Mouse (Mus musculus) urinary bladder, adult 18-20 months (tissue): ENCODE data around the gene Gse1.

ENCODE experiments used
- DNase-seq, 2 experiments: peaks; one replicate each; pipeline ENCODE4 v3.0.0; 2022; ENCODE audit warnings: low spot score in 2 of 2, mixed read lengths in 2 of 2

Gene Gse1

DNA sequence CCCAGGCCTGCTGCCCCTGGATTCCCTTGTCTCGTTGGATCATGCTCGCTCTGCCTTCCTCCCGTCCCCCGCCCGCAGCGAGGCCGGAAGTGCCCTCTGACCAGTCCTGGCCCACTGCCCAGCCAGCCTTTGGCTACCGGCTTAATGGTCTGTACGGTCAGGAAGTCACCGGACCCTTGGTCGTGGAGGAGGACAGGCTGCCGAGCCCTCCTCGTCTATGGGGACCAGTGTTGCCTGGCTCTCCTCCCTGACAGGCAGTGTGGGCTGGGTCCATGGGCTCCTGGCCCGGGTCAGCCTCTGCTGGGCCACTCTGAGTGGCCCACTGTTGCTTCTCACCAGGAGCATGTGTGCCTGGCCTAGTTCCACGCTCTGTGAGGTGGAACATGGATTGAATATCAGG, 266.6 kb downstream of the Gse1 start:
- DNase-seq: peak; percentile 73 to 74

DNA sequence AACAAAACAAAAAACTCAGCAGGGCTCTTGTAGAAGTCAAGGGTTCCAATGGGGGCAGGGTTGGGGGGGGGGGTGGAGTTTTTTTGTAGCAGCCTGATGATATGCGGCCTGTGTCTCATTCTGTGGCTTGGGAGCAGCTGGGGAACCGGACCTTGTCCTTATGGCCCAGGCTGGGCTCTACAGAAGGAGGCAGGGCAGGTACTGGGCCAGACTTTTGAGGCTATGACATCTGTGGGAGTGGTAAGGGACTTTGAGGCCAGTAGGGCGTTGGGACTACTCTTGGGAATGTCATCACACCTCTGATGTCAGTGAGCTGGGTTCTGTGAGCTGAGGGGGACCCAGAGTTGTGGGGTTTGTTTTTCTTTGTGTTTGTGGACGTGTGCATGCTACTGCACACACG, 267.2 kb downstream of the Gse1 start:
- DNase-seq: no peak

DNA sequence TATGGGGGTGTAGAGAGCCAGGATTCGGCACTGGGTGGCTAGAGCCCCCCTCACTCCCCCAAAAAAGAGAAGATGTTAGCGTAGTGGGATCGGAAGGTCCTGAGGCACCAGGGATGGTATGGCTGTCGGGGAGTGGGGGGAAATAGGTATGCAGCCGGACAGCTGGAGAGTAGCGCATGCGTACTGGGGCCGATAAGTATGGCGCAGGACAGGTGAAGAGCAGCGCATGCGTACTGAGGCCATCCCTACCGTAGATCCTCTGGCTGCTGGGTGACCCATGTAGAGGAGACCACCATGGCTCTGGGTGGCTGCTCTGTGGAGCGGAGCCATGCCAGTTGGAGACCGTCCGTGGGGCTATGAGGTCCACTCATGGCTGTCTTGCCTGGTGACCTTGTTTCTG, 268.2 kb downstream of the Gse1 start:
- no peak for DNase-seq

DNA sequence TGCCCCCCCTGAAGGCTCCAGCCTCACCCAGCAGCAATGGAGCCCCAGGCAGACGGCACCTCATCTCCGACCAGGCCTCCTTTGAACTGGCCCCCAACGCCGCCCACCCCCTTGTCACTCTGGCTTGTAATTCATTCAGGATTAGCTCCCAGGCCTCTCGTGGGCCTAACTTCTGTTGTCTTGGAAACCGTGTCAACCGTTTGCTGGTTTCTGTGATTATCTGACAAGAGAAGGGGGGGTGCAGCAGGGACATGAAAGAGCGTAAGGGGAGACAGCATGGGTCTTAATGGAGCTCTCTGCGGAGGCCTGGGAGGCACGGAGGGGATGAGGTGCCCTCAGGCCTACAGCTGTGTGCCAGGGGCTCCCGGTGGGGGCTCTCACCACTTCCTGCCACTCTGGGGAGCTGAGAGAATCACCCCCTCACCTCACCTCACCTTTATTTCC, 269.3 kb downstream of the Gse1 start:
- no peak for DNase-seq

DNA sequence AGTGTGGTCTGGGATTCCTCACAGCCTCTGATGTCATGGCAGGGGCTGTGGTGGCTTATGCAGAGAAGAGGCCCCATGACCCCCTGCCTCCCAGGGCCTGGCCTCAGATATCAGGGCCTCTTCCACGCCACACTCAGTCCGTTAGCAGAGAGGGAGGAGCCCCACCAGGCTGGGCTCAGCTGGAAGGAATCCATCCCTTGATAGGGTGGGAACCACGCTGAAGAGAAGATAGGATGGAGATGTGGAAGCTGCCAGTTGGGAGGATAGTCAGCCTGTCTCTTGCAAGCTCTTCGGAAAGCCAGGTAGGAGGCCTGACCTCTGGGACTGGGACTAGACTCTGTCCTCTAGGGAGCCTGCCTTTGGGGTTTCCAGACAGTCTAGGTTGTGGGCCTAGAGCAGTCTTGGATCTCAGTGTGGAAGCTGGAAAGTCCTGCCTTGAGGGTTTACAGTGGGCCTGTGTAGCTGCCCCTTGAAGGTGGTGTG, 270.1 kb downstream of the Gse1 start:
- DNase-seq: no peak

- DNase-seq: peak; percentile 85 to 90
These were observed 270.8 kb downstream of the Gse1 start for GRCm38 (mm10) chr8:120498926-120499605.

DNA sequence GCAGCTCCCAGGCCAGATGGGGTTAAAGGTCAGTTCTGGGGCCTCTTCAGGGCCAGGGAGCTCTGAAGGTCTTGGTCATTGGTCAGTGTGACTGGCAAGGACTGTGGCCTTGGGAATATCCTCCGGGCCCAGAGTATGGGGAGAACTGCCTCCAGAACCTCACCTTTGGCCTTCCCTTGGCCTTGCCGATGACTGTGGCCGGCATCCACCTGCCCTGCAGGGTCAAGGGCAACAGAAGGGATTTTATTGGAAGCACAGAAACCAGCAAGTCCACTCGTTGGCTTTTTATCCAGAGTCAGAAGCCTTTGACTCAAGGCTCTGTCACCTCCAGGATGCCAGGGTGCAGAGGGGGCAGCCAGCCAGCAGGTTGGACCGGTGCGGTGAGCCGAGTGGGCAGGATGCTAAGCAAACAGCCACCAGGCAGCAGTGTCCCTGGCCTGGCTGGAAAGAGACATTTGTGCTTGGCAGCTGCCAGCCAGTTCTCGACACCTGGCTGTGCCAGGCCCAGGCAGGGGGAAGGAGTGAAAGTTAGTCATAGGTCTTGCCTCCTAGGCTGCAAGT, 272.5 kb downstream of the Gse1 start:
- DNase-seq: peak in 1 of 2 experiments; percentile 86

DNA sequence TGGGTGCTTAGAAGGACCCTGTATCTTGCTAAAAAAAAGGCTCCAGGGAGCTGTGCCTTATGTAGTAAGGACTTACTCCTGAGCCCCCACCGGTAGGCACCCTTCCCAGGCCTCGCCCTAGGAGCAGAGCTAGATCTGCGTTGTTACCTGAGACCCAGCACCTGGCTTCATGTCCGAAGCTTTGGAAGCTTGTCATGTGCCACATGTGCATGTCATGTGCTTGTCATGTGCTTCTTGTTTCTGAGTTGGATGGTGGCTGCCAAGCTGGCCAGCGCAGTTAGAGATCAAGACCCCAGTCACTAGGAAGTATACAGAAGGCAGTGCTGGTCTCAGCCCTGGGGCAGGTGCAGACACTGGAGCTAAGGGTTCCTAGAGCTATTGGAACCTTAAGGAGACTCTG, 273.2 kb downstream of the Gse1 start:
- DNase-seq: no peak

- no peak for DNase-seq
These were observed 274.2 kb downstream of the Gse1 start for GRCm38 (mm10) chr8:120502428-120502827.

GRCm38 (mm10) chr8:120504251-120505081, 276.2 kb downstream of the Gse1 start:
- no peak for DNase-seq

DNA sequence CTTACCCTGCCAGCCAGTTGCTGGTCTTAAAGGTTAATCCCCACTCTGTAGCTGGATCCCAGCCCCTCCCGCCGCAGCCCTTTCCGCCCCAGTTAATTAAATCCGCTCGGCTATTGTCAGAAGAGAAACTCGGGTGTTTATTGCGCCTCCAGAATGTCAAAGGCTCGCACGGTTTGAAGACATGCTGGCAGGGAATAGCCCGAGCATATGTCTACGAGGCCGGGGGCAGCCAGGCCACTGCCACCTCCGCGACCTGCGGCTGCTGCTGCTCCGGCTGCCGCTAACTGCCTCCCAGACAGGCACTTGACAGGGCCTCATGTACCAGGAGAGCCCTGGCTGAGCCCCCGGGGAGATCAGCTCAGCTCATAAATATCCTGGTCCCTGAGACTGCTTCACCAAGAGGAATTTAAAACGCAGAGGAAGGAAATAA, 276.8 kb downstream of the Gse1 start:
- DNase-seq: no peak

- DNase-seq: no peak
These were observed 277.5 kb downstream of the Gse1 start for GRCm38 (mm10) chr8:120505619-120506310.

GRCm38 (mm10) chr8:120506562-120506961, 278.3 kb downstream of the Gse1 start:
- DNase-seq: no peak

- DNase-seq: no peak
These were observed 279.0 kb downstream of the Gse1 start for GRCm38 (mm10) chr8:120507290-120507689.

- DNase-seq: no peak
These were observed 281.1 kb downstream of the Gse1 start for GRCm38 (mm10) chr8:120509136-120510034.

- no peak for DNase-seq
These were observed 281.8 kb downstream of the Gse1 start for GRCm38 (mm10) chr8:120510035-120510416.

- DNase-seq: no peak
These were observed 282.7 kb downstream of the Gse1 start for GRCm38 (mm10) chr8:120510863-120511457.

DNA sequence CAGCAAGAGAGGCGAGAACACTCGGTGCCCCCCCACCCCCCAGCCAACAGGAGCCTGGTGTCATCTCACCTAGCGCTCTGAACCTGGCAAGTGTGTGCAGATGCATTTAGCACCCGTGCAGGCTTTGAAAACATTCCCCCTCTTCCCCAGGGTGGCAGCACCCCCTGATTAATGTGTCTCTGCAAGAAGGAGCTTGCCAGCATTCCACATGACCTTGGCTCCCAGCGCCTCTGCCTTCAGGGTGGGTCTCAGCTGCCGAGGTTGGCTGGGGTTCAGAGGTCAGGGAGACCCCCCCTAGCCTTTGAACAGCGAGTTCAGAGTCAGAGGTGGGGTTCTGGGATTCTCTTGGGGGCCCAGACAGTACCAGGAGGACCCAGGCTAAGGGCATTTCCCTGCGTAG, 283.5 kb downstream of the Gse1 start:
- no peak for DNase-seq

- no peak for DNase-seq
These were observed 284.1 kb downstream of the Gse1 start for GRCm38 (mm10) chr8:120512326-120512725.

DNA sequence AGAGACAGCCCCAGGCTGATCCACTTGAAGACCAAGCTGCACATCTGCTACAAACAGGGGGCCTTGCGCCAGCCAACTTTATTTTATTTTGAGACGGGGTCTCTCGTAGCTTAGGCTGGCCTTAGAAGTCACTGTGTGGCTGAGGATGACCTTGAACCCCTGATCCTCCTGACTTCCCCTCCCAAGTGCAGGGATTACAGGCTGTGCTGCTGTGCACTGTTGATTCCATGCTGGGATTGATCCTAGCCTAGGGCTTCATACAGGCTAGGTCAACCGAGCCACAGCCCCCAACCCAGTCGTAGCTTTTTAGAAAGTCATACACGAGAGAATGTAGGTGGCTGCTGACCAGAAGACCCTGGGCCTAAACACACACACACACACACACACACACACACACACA, 284.9 kb downstream of the Gse1 start:
- no peak for DNase-seq
